Mouse (Mus musculus) bone marrow macrophage, adult 2 months (primary cell): ENCODE data around the gene Stam2.

Experiments used
- CTCF ChIP-seq: IDR thresholded peaks from 2 replicates; pipeline ENCODE4 v1.5.1; 2012; ENCODE audit warnings: low read depth, mild to moderate bottlenecking, low read length, moderate library complexity
- POLR2A ChIP-seq: IDR thresholded peaks from 2 replicates; pipeline ENCODE4 v1.6.1; 2012; ENCODE audit warnings: mild to moderate bottlenecking, low read depth, low read length, borderline replicate concordance

DNA sequence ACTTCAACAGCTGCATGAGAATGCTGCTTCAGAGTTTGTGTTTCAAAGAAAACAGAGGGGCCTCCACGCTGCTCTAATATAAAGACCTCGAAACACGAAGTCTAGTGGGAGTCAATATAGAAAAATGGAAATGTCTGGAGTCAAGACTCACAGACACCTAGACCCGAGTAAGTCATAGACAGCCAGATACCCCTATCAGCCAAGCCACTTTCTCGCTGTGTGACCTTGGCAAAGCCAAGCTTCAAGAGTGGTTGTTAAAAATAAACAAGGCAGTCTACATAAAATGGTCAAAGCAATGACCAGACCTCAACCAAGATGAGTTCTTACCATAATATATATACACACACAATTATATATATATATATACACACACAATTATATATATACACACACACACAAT, 25.0 kb downstream of the Stam2 start:
- TF ChIP-seq CTCF (no peak), POLR2A (no peak)
